Mouse (Mus musculus) small intestine, adult 2 months (tissue): Measurements from ENCODE around the gene Kif17. TPM values are rescaled to one million over a fixed set of nuclear protein-coding genes. Genes with fewer than 3 reads are reported as not detected.
A peak's percentile ranks its signal among the peaks of the same experiment; 100 is the strongest.

Experiments used
- H3K27ac ChIP-seq: fragments of 200-500 bp; 2 replicates; pipeline ENCODE4 v1.5.1; 2012; ENCODE audit warnings: low read depth, low read length, control low read depth, inconsistent platforms; ENCODE audit not compliant: insufficient read depth
- H3K27me3 ChIP-seq: fragments of 200-500 bp; 2 replicates; pipeline ENCODE4 v1.6.1; 2012; ENCODE audit warnings: mild to moderate bottlenecking, moderate library complexity, low read length, inconsistent platforms; ENCODE audit not compliant: control insufficient read depth, insufficient read depth
- H3K36me3 ChIP-seq: fragments of 200-500 bp; 2 replicates; pipeline ENCODE4 v1.6.1; 2012; ENCODE audit warnings: mild to moderate bottlenecking, low read length, control low read depth, inconsistent platforms; ENCODE audit not compliant: control insufficient read depth, insufficient read depth
- H3K4me1 ChIP-seq: fragments of 200-500 bp; 2 replicates; pipeline ENCODE4 v1.6.1; 2012; ENCODE audit warnings: low read length, inconsistent platforms, mixed read lengths; ENCODE audit not compliant: control insufficient read depth, insufficient read depth, insufficient read length
- H3K4me3 ChIP-seq: fragments of 200-500 bp; 2 replicates; pipeline ENCODE4 v1.5.1; 2012; ENCODE audit warnings: low read depth, mild to moderate bottlenecking, control low read depth, inconsistent platforms, low read length, moderate library complexity
- CTCF ChIP-seq: fragments of 200-500 bp; IDR thresholded peaks from 2 replicates; pipeline ENCODE4 v1.5.1; 2012; ENCODE audit warnings: low read depth, mild to moderate bottlenecking, control low read depth, inconsistent platforms, low read length, moderate library complexity, mixed read lengths; ENCODE audit not compliant: insufficient replicate concordance, insufficient read length; ENCODE audit errors: extremely low read depth
- POLR2A ChIP-seq: fragments of 200-500 bp; IDR thresholded peaks from 2 replicates; pipeline ENCODE4 v1.6.1; 2012; ENCODE audit warnings: low read depth, mild to moderate bottlenecking, control low read depth, inconsistent platforms, low read length, moderate library complexity
- WGBS: fragments of 180-500 bp; shearing (Covaris S2); methylation state at CpG from one replicate; pipeline ENCODE4 v1.1.7; 2018; 5-methylcytosine and 5-hydroxymethylcytosine counted together
- polyA plus RNA-seq: library from polyadenylated mRNA; depleted of rRNA; stranded (reverse); fragments of >200 nt; gene quantifications from 2 replicates; pipeline ENCODE4 v1.2.3, GENCODE M21; 2012

Gene Kif17
- polyA plus RNA-seq, 1 experiment, result 0.19 TPM

DNA sequence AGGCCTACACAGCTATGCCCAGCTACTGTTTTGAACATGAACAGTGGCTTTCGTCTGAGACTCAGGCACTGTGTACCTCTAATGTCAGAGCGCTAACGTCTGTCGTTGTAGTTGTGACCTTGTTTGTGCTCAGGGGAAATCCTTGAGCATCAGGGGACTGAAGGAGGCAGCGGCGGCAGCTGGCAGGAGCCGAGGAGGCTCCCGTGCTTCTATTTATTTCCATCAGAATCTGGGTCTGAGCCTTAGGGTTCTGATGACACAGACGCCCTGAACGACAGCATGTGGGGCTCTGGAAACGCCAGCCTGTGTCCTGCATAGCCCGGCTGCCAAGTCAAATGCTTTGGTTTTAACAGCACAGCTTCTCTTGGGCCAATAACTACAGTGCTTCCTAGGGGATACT lies 84.8 kb downstream of the Kif17 start:
- H3K36me3 ChIP-seq, result peaks cover 4% of the 10 kb centered on the region
- H3K4me3 ChIP-seq, result no peak overlapping the region
- no peak for TF ChIP-seq POLR2A
- TF ChIP-seq CTCF, result no peak
- WGBS, result 86% methylated on average over 12 of the region's 12 CpGs
- H3K4me1 ChIP-seq, result peaks cover 12% of the 10 kb centered on the region
- H3K27ac ChIP-seq, result no peak overlapping the region
- no peaks in the 10 kb centered on the region for H3K27me3 ChIP-seq

DNA sequence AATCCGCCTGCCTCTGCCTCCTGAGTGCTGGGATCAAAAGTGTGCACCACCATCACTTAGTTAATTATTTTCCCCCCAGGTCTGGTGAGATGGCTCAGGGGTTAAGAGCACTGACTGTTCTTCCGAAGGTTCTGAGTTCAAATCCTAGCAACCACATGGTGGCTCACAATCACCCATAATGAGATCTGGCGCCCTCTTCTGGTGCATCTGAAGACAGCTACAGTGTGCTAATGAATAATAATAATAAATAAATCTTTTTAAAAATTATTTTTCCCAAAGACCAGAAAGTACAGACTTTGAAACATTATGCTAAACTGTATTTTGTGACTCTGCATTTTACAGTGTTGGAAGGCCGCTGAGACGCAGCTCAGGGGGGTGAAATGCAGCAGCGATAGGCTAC lies 85.4 kb downstream of the Kif17 start:
- Histone ChIP-seq H3K4me3 (no peak overlapping the region), H3K4me1 (peaks cover 12% of the 10 kb centered on the region), H3K36me3 (peaks cover 7% of the 10 kb centered on the region), H3K27ac (no peak overlapping the region), H3K27me3 (no peaks in the 10 kb centered on the region)
- 87% methylated on average over 6 of the region's 6 CpGs for WGBS
- TF ChIP-seq CTCF, result peak; percentile 12; the same call in 1 of the 2 replicates
- no peak for TF ChIP-seq POLR2A

DNA sequence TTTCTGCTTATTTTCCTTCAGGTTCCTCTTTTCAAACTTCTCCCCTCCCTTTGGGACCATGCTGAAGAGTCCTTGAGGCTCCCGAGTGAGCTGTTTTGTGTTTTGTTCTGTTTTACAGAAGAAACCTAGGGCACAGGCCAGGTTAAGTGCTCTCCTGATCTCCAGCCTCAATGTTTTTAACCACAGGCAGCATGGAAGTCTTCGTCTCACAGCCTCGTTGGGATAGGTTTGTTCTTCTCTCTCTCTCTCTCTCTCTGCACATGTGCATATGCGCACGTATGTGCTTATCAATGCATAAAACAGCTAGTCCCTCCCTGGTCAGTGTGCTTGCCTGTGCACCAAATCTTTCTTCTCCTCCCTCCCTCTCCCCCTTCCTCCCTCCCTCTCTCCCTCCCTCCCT lies 86.6 kb downstream of the Kif17 start:
- peaks cover 12% of the 10 kb centered on the region for H3K4me1 ChIP-seq
- 73% methylated on average over 5 of the region's 5 CpGs for WGBS
- TF ChIP-seq CTCF, result no peak
- no peak for TF ChIP-seq POLR2A
- H3K27me3 ChIP-seq, result no peaks in the 10 kb centered on the region
- peaks cover 13% of the 10 kb centered on the region for H3K36me3 ChIP-seq
- H3K27ac ChIP-seq, result no peak overlapping the region
- no peak overlapping the region for H3K4me3 ChIP-seq

DNA sequence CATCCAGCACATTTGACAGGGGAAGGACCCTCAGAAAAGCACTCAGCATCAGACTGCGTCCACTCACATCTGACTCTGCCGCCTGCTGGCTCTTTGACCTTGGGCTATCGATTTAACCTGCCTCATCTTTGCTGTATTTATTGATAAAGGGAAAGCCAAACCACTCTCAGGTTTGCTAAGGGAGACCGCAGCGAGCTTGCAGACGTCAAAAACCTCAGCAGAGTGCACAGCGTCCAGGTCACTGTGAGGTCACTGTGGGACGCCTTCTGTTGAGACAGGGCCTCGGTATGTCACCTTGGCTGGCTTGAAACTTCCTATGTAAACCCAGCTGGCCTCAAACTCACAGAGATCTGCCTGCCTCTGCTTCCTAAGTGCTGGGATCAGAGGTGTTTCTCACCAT lies 87.1 kb downstream of the Kif17 start:
- 76% methylated on average over 9 of the region's 9 CpGs for WGBS
- Histone ChIP-seq H3K27ac (no peak overlapping the region), H3K36me3 (peaks cover 13% of the 10 kb centered on the region), H3K27me3 (no peaks in the 10 kb centered on the region), H3K4me3 (no peak overlapping the region), H3K4me1 (peaks cover 13% of the 10 kb centered on the region)
- TF ChIP-seq CTCF (no peak), POLR2A (no peak)

DNA sequence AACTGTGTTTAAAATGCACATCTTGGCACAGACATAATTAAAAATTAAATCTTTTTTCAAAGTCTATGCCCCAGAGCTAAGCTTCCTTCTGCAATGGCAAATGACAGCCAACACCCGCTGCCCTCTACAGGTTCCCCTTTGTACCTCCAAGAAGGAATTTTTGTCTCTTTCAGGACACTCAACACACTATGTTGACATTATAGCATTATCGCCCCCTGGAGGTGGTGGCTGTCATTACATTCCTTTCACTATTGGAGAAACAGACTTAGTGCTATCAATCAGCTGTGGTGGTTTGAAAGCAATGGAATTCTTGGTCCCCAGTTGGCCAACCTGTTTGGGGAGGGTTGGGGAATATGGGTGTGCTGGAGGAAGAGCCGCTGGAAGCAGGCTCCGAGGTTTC lies 89.7 kb downstream of the Kif17 start:
- H3K27me3 ChIP-seq, result no peaks in the 10 kb centered on the region
- H3K4me3 ChIP-seq, result no peak overlapping the region
- no peak for TF ChIP-seq POLR2A
- TF ChIP-seq CTCF, result peak; percentile 52; the same call in 1 of the 2 replicates
- peaks cover 22% of the 10 kb centered on the region; the same call in 1 of the 2 replicates for H3K4me1 ChIP-seq
- no peak overlapping the region for H3K27ac ChIP-seq
- 39% methylated on average over 4 of the region's 4 CpGs for WGBS
- H3K36me3 ChIP-seq, result peaks cover 15% of the 10 kb centered on the region

DNA sequence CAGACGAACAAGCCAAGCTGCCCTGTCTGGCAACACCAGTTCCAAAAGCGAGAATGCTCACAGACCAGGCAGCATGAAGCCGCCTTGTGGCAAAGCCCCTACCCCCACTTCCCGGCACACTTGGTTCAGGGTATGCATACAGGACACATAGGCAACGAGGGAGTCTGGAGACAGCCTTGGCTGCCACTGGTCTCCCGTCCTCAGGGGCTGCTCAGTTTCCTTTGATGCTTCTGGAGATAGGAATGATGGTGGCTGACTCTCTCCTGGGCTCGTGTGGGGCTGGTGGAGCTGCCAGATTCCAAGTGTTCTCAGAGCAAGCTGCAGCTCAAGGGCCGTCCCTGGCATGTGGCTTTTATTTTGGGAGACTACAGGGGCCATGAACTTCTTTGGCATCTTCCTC lies 91.2 kb downstream of the Kif17 start:
- TF ChIP-seq POLR2A, result no peak
- no peak for TF ChIP-seq CTCF
- H3K36me3 ChIP-seq, result peaks cover 19% of the 10 kb centered on the region
- H3K4me3 ChIP-seq, result no peak overlapping the region
- WGBS, result 86% methylated on average over 8 of the region's 8 CpGs
- no peak overlapping the region for H3K27ac ChIP-seq
- H3K27me3 ChIP-seq, result no peaks in the 10 kb centered on the region
- H3K4me1 ChIP-seq, result peaks cover 28% of the 10 kb centered on the region

DNA sequence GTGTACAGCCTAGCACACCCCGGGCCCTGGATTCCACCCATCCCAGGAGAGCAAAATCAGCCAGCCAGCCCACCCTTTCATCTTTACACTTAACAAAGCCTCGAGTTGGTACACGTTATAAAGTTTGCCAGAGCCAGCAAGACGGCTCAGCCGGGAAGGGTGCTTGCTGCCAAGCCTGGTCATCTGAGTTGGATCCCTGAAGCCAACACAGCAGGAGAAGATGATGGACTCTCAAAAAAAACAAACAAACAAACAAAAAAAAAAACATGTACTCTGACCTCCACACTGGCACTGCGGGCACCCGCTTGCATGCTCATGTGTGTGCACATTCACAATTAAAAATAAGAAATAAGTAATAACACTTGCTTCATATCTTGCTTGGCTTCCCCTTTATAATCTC lies 91.8 kb downstream of the Kif17 start:
- no peak for TF ChIP-seq POLR2A
- no peak for TF ChIP-seq CTCF
- H3K4me1 ChIP-seq, result peaks cover 28% of the 10 kb centered on the region
- H3K36me3 ChIP-seq, result peaks cover 22% of the 10 kb centered on the region
- peak overlapping the region; percentile 93; the same call in 1 of the 2 replicates for H3K27ac ChIP-seq
- H3K4me3 ChIP-seq, result no peak overlapping the region
- 71% methylated on average over 7 of the region's 7 CpGs for WGBS
- H3K27me3 ChIP-seq, result no peaks in the 10 kb centered on the region

GRCm38 (mm10) chr4:138342778-138343177 lies 92.5 kb downstream of the Kif17 start:
- WGBS, result 30% methylated on average over 6 of the region's 6 CpGs
- Histone ChIP-seq H3K4me1 (peaks cover 28% of the 10 kb centered on the region), H3K27me3 (no peaks in the 10 kb centered on the region), H3K36me3 (peaks cover 29% of the 10 kb centered on the region), H3K4me3 (no peak overlapping the region), H3K27ac (peak overlapping the region; percentile 93)
- TF ChIP-seq POLR2A, result no peak
- TF ChIP-seq CTCF, result no peak
